Mouse (Mus musculus) CH12.LX (cell line): ENCODE data around the gene Mok. TPM values are rescaled to one million over a fixed set of nuclear protein-coding genes. Genes with fewer than 3 reads are reported as not detected.
A peak's percentile ranks its signal among the peaks of the same experiment; 100 is the strongest.

Experiments used
- DNase-seq: peaks from one replicate; pipeline ENCODE4 v3.0.0-alpha.2; 2013; ENCODE audit errors: extremely low read depth
- H3K27ac ChIP-seq: 2 replicates; pipeline ENCODE4 v1.5.1; 2012; ENCODE audit warnings: low read depth, mild to moderate bottlenecking, control low read depth, moderate library complexity; ENCODE audit not compliant: insufficient read depth
- H3K27me3 ChIP-seq: replicated peaks from 2 replicates; pipeline ENCODE3; 2012; ENCODE audit warnings: inconsistent platforms
- H3K36me3 ChIP-seq, 2 experiments: replicated peaks in 1 of 2; 2 replicates each; pipeline versions ENCODE3 to v1.6.1; 2012; ENCODE audit warnings: inconsistent platforms in 1 of 2, low read length in 1 of 2, mild to moderate bottlenecking in 1 of 2, mixed read lengths in 1 of 2, moderate library complexity in 1 of 2; ENCODE audit not compliant: control insufficient read depth in 1 of 2, insufficient read depth in 1 of 2
- H3K4me1 ChIP-seq, 2 experiments: 2 replicates each; pipeline ENCODE4 v1.6.1; 2012; ENCODE audit warnings: inconsistent platforms in 1 of 2, moderate library complexity in 1 of 2; ENCODE audit not compliant: insufficient read depth in 2 of 2, control insufficient read depth in 1 of 2
- H3K4me2 ChIP-seq: 2 replicates; pipeline ENCODE4 v1.6.1; 2012; ENCODE audit warnings: low read depth, mild to moderate bottlenecking, control low read depth; ENCODE audit not compliant: poor library complexity, insufficient read depth, severe bottlenecking
- H3K4me3 ChIP-seq, 3 experiments: fragments of 150-350 bp in 1 of 3; sonication (generic) in 1 of 3; replicated peaks in 1 of 3; 2 replicates each; pipeline versions ENCODE3 to v1.5.1; 2011 to 2012; ENCODE audit warnings: low read depth in 2 of 3, low read length in 2 of 3, mild to moderate bottlenecking in 2 of 3, moderate library complexity in 2 of 3, control low read depth in 1 of 3, improper control_type of control experiment in 1 of 3, inconsistent platforms in 1 of 3, mixed read lengths in 1 of 3; ENCODE audit not compliant: poor library complexity in 1 of 3
- H3K79me2 ChIP-seq: replicated peaks from 2 replicates; pipeline ENCODE4 v1.6.1; 2012; ENCODE audit warnings: mild to moderate bottlenecking, moderate library complexity; ENCODE audit not compliant: control insufficient read depth, poor library complexity, insufficient read depth, severe bottlenecking; ENCODE audit errors: extremely low read depth
- H3K9ac ChIP-seq: 2 replicates; pipeline ENCODE4 v1.6.1; 2012; ENCODE audit warnings: low read depth, mild to moderate bottlenecking, control low read depth, moderate library complexity; ENCODE audit not compliant: insufficient read depth
- H3K9me3 ChIP-seq: replicated peaks from 2 replicates; pipeline ENCODE3; 2012; ENCODE audit warnings: low read length, inconsistent platforms, mixed read lengths
- BHLHE40 ChIP-seq: IDR thresholded peaks from 2 replicates; pipeline ENCODE4 v1.6.1; 2011; ENCODE audit warnings: mild to moderate bottlenecking, low read depth, low read length, improper control_type of control experiment
- E2F4 ChIP-seq: IDR thresholded peaks from 2 replicates; pipeline ENCODE4 v1.6.1; 2011; ENCODE audit warnings: low read depth, low read length, improper control_type of control experiment; ENCODE audit not compliant: insufficient replicate concordance
- EP300 ChIP-seq: IDR thresholded peaks from 2 replicates; pipeline ENCODE4 v1.6.1; 2011; ENCODE audit warnings: low read length, improper control_type of control experiment
- GABPA ChIP-seq: IDR thresholded peaks from 2 replicates; pipeline ENCODE4 v1.6.1; 2012; ENCODE audit warnings: low read depth, low read length, improper control_type of control experiment, inconsistent platforms; ENCODE audit not compliant: insufficient replicate concordance
- IRF4 ChIP-seq: IDR thresholded peaks from 2 replicates; pipeline ENCODE4 v1.6.1; 2014; ENCODE audit warnings: low read depth, mild to moderate bottlenecking, inconsistent platforms, low read length, improper control_type of control experiment
- JUND ChIP-seq: conservative IDR thresholded peaks from 2 replicates; pipeline ENCODE4 v1.6.1; 2011; ENCODE audit warnings: low read depth, low read length, improper control_type of control experiment
- MAFK ChIP-seq: IDR thresholded peaks from 2 replicates; pipeline ENCODE4 v1.6.1; 2011; ENCODE audit warnings: low read length, improper control_type of control experiment; ENCODE audit not compliant: insufficient replicate concordance
- MAX ChIP-seq: IDR thresholded peaks from 2 replicates; pipeline ENCODE4 v1.6.1; 2011; ENCODE audit warnings: low read length, improper control_type of control experiment
- MAZ ChIP-seq: IDR thresholded peaks from 2 replicates; pipeline ENCODE4 v1.6.1; 2012; ENCODE audit warnings: low read depth, mild to moderate bottlenecking, inconsistent platforms, low read length, improper control_type of control experiment, moderate library complexity
- PAX5 ChIP-seq: IDR thresholded peaks from 2 replicates; pipeline ENCODE4 v1.6.1; 2012; ENCODE audit warnings: low read length, inconsistent platforms, mixed read lengths
- POLR2AphosphoS2 ChIP-seq: IDR thresholded peaks from 2 replicates; pipeline ENCODE4 v1.6.1; 2011; ENCODE audit warnings: low read depth, low read length, improper control_type of control experiment
- RCOR1 ChIP-seq: conservative IDR thresholded peaks from 2 replicates; pipeline ENCODE4 v1.6.1; 2012; ENCODE audit warnings: low read depth, mild to moderate bottlenecking, inconsistent platforms, low read length, improper control_type of control experiment
- TBP ChIP-seq: conservative IDR thresholded peaks from 2 replicates; pipeline ENCODE4 v1.6.1; 2011; ENCODE audit warnings: low read depth, low read length, improper control_type of control experiment
- USF1 ChIP-seq: IDR thresholded peaks from 2 replicates; pipeline ENCODE4 v1.6.1; 2014; ENCODE audit warnings: low read depth, mild to moderate bottlenecking, inconsistent platforms, low read length, improper control_type of control experiment
- USF2 ChIP-seq: conservative IDR thresholded peaks from 2 replicates; pipeline ENCODE4 v1.6.1; 2011; ENCODE audit warnings: low read depth, low read length, improper control_type of control experiment
- ZMIZ1 ChIP-seq: IDR thresholded peaks from 2 replicates; pipeline ENCODE4 v1.6.1; 2012; ENCODE audit warnings: low read depth, mild to moderate bottlenecking, inconsistent platforms, low read length, improper control_type of control experiment
- dilution Hi-C: fragments of 300-500 bp; cut with MboI; formaldehyde crosslinking; loops from 2 replicates; pipeline ENCODE4 v1.14.3; 2020; ENCODE audit warnings: low sequenced_read_pairs; ENCODE audit not compliant: extremely low pct_unique_long_range_greater_than_20kb, extremely low pct_ligation_motif_present
- in situ Hi-C: fragments of 300-500 bp; cut with MboI; formaldehyde crosslinking; loops from 3 replicates; pipeline ENCODE4 v1.14.3; 2019; ENCODE audit warnings: low sequenced_read_pairs, low pct_ligation_motif_present, low pct_unique_long_range_greater_than_20kb, mixed read lengths
- polyA plus RNA-seq: library from polyadenylated mRNA; unstranded; fragments of >175 nt; gene quantifications from 2 replicates; pipeline ENCODE4 v1.2.1, GENCODE M21; 2012; ENCODE audit warnings: low read depth; ENCODE audit not compliant: insufficient read length
- total RNA-seq, 2 experiments: library from RNA; depleted of rRNA; stranded (reverse); fragments of 300-350 nt in 1 of 2; fragments of >200 nt in 1 of 2; gene quantifications; 2 replicates each; pipeline ENCODE4 v1.2.3; 2012 to 2014

Mok gene
- total and polyA plus RNA-seq, 3 experiments, result 7.1 to 11.0 (median 9.8) TPM

DNA sequence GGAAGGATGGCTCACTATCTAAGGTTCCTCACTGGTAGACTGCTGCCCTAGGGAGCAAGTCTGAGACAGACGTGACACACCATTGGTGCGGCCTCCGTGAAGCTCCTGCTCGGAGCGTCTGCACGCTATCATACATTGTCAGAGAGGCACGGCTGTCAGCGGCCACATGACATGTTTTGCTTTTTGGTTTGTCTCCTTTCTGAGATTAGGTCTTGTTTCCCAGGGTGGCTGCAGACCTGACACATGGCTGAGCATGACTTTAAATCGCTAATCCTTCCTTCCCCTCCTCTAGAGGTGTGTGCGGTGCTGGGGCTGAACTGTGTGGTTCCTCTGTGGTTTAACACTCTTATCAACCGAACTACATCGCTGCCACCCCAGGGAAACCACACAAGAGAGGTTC is 10.7 kb upstream of the Mok start:
- peak overlapping the region; percentile 89 for H3K4me2 ChIP-seq
- dilution Hi-C loops, result no loop called here
- no peak for DNase-seq
- TF ChIP-seq RCOR1 (no peak), GABPA (no peak), JUND (no peak), BHLHE40 (no peak), POLR2AphosphoS2 (no peak), MAZ (no peak), ZMIZ1 (no peak), TBP (no peak), E2F4 (no peak), USF1 (no peak), IRF4 (no peak), EP300 (no peak), PAX5 (no peak), MAFK (no peak)
- TF ChIP-seq, all 38 proteins: peak for 0
- Histone ChIP-seq H3K27me3 (no peaks in the 10 kb centered on the region), H3K4me1 (peaks cover 18 to 34% of the 10 kb centered on the region in 2 experiments), H3K27ac (no peak overlapping the region), H3K9ac (peak overlapping the region; percentile 84; the same call in 1 of the 2 replicates), H3K79me2 (peaks cover 11% of the 10 kb centered on the region; the same call in 1 of the 2 replicates), H3K36me3 (peaks cover 0 to 9% of the 10 kb centered on the region in 2 experiments), H3K9me3 (no peaks in the 10 kb centered on the region), H3K4me3 (peak overlapping the region; percentile 2 to 85 (median 66))
- in situ Hi-C loops, result no loop called here

DNA sequence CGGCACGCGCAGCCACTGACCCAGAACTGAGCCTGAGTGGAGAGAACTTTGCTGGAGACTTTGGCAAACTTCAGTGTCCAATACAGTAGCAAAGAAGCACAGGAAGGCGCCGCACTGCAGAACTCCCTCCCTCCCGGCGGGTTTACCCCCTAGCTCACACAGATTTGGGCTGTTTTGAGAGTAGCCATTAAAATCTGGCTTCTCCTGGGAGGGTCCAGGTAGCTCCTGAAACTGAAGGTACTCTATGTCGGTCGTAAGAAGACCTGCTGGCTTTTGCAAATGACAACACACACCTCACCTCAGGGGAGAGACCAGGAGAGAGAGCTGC is 10.2 kb upstream of the Mok start:
- Histone ChIP-seq H3K27ac (no peak overlapping the region), H3K9me3 (no peaks in the 10 kb centered on the region), H3K27me3 (no peaks in the 10 kb centered on the region), H3K4me3 (peak overlapping the region; percentile 66 to 85 (median 83)), H3K36me3 (peaks cover 0 to 9% of the 10 kb centered on the region in 2 experiments), H3K4me1 (peaks cover 16 to 31% of the 10 kb centered on the region in 2 experiments), H3K9ac (peak overlapping the region; percentile 84), H3K4me2 (peak overlapping the region; percentile 89), H3K79me2 (peaks cover 6% of the 10 kb centered on the region; the same call in 1 of the 2 replicates)
- dilution Hi-C loops (no loop called here), in situ Hi-C loops (no loop called here)
- TF ChIP-seq IRF4 (no peak), BHLHE40 (0 out of 2 replicates have a peak, but pooled peaks have one; percentile 12), MAX (peak; percentile 5; the same call in 1 of the 2 replicates), USF2 (no peak)
- DNase-seq, result no peak
